Mouse (Mus musculus) ES-Bruce4 (cell line): ENCODE data around the gene Lhpp. TPM values are rescaled to one million over a fixed set of nuclear protein-coding genes. Genes with fewer than 3 reads are reported as not detected.

ENCODE experiments used
- H3K27ac ChIP-seq: 2 replicates; pipeline ENCODE4 v1.5.1; 2012; ENCODE audit warnings: low read length, inconsistent platforms; ENCODE audit not compliant: insufficient read depth
- H3K27me3 ChIP-seq: 2 replicates; pipeline ENCODE4 v1.6.1; 2012; ENCODE audit warnings: mild to moderate bottlenecking, low read length, inconsistent platforms; ENCODE audit not compliant: control insufficient read depth, poor library complexity, insufficient read depth, severe bottlenecking
- H3K36me3 ChIP-seq: 2 replicates; pipeline ENCODE4 v1.6.1; 2012; ENCODE audit warnings: inconsistent platforms, mild to moderate bottlenecking, low read length, moderate library complexity; ENCODE audit not compliant: control insufficient read depth, poor library complexity, insufficient read depth, severe bottlenecking
- H3K4me1 ChIP-seq: one replicate; pipeline ENCODE4 v1.8.1; 2011; ENCODE audit warnings: low read length; ENCODE audit not compliant: control insufficient read depth, insufficient read depth
- H3K4me3 ChIP-seq: 2 replicates; pipeline ENCODE4 v1.5.1; 2011; ENCODE audit warnings: low read depth, mild to moderate bottlenecking, low read length
- H3K9ac ChIP-seq: 2 replicates; pipeline ENCODE4 v1.6.1; 2012; ENCODE audit warnings: low read depth, mild to moderate bottlenecking, inconsistent platforms; ENCODE audit not compliant: poor library complexity, severe bottlenecking
- H3K9me3 ChIP-seq: replicated peaks from 2 replicates; pipeline ENCODE4 v1.6.1; 2012; ENCODE audit warnings: mild to moderate bottlenecking, low read length, inconsistent platforms; ENCODE audit not compliant: control insufficient read depth, poor library complexity, insufficient read depth, severe bottlenecking
- CTCF ChIP-seq: IDR thresholded peaks from one replicate; pipeline ENCODE4 v1.8.1; 2011; ENCODE audit warnings: low read depth, low read length
- EP300 ChIP-seq: IDR thresholded peaks from 2 replicates; pipeline ENCODE4 v1.6.1; 2011; ENCODE audit warnings: low read depth, low read length; ENCODE audit not compliant: insufficient read depth
- POLR2A ChIP-seq: IDR thresholded peaks from one replicate; pipeline ENCODE4 v1.8.1; 2011; ENCODE audit warnings: low read length; ENCODE audit not compliant: insufficient read depth
- polyA plus RNA-seq: library from polyadenylated mRNA; stranded (reverse); fragments of >200 nt; gene quantifications from 2 replicates; pipeline ENCODE4 v1.2.4, GENCODE M21; 2011; ENCODE audit warnings: low read depth; ENCODE audit not compliant: missing spikeins, insufficient read depth, insufficient read length

Lhpp gene
- polyA plus RNA-seq, 1 experiment, result 5.6 TPM

- no peak for TF ChIP-seq EP300
- no peak for TF ChIP-seq POLR2A
- no peak for TF ChIP-seq CTCF
- Histone ChIP-seq H3K9me3 (no peaks in the 10 kb centered on the region), H3K9ac (no peak overlapping the region), H3K36me3 (no peaks in the 10 kb centered on the region), H3K4me1 (no peaks in the 10 kb centered on the region), H3K27me3 (no peaks in the 10 kb centered on the region), H3K27ac (no peak overlapping the region), H3K4me3 (no peak overlapping the region)
Observed at GRCm38 (mm10) chr7:132683923-132684322, 73.5 kb downstream of the Lhpp start.

GRCm38 (mm10) chr7:132686515-132686914 is 76.1 kb downstream of the Lhpp start:
- no peaks in the 10 kb centered on the region for H3K9me3 ChIP-seq
- TF ChIP-seq POLR2A (no peak), EP300 (no peak), CTCF (no peak)
- H3K4me1 ChIP-seq, result no peaks in the 10 kb centered on the region
- H3K9ac ChIP-seq, result no peak overlapping the region
- H3K27ac ChIP-seq, result no peak overlapping the region
- H3K36me3 ChIP-seq, result no peaks in the 10 kb centered on the region
- no peaks in the 10 kb centered on the region for H3K27me3 ChIP-seq
- no peak overlapping the region for H3K4me3 ChIP-seq

- H3K27ac ChIP-seq, result no peak overlapping the region
Observed at GRCm38 (mm10) chr7:132687897-132688296, 77.5 kb downstream of the Lhpp start.

GRCm38 (mm10) chr7:132688721-132689120 is 78.3 kb downstream of the Lhpp start:
- H3K9ac ChIP-seq, result no peak overlapping the region
- H3K27ac ChIP-seq, result no peak overlapping the region
- no peaks in the 10 kb centered on the region for H3K27me3 ChIP-seq
- H3K4me1 ChIP-seq, result no peaks in the 10 kb centered on the region
- H3K4me3 ChIP-seq, result no peak overlapping the region
- no peaks in the 10 kb centered on the region for H3K9me3 ChIP-seq
- H3K36me3 ChIP-seq, result no peaks in the 10 kb centered on the region
- TF ChIP-seq EP300, result no peak
- no peak for TF ChIP-seq POLR2A
- TF ChIP-seq CTCF, result no peak

More at GRCm38 (mm10) chr7:132687897-132688296, 77.5 kb downstream of the Lhpp start:
- no peaks in the 10 kb centered on the region for H3K9me3 ChIP-seq
- H3K4me3 ChIP-seq, result no peak overlapping the region
- no peaks in the 10 kb centered on the region for H3K27me3 ChIP-seq
- no peak overlapping the region for H3K9ac ChIP-seq
- H3K36me3 ChIP-seq, result no peaks in the 10 kb centered on the region
- H3K4me1 ChIP-seq, result no peaks in the 10 kb centered on the region
- TF ChIP-seq POLR2A, result no peak

- no peak overlapping the region for H3K4me3 ChIP-seq
- H3K4me1 ChIP-seq, result no peaks in the 10 kb centered on the region
- no peaks in the 10 kb centered on the region for H3K36me3 ChIP-seq
- no peak overlapping the region for H3K27ac ChIP-seq
- no peak for TF ChIP-seq CTCF
- TF ChIP-seq POLR2A, result no peak
- TF ChIP-seq EP300, result no peak
- H3K27me3 ChIP-seq, result no peaks in the 10 kb centered on the region
- no peak overlapping the region for H3K9ac ChIP-seq
- no peaks in the 10 kb centered on the region for H3K9me3 ChIP-seq
Observed at GRCm38 (mm10) chr7:132689722-132690121, 79.3 kb downstream of the Lhpp start.

- H3K27ac ChIP-seq, result no peak overlapping the region
- H3K9ac ChIP-seq, result no peak overlapping the region
- no peaks in the 10 kb centered on the region for H3K9me3 ChIP-seq
- no peaks in the 10 kb centered on the region for H3K27me3 ChIP-seq
- H3K4me1 ChIP-seq, result no peaks in the 10 kb centered on the region
- no peak for TF ChIP-seq POLR2A
- TF ChIP-seq CTCF, result no peak
- TF ChIP-seq EP300, result no peak
- H3K36me3 ChIP-seq, result no peaks in the 10 kb centered on the region
- no peak overlapping the region for H3K4me3 ChIP-seq
Observed at GRCm38 (mm10) chr7:132690716-132691472, 80.5 kb downstream of the Lhpp start.
